Mouse (Mus musculus): ENCODE measurements around the gene Oxa1l. TPM values are rescaled to one million over a fixed set of nuclear protein-coding genes. Genes with fewer than 3 reads are reported as not detected.
"Not testable (repeated sequence)": the region's sequence is repeated elsewhere in the genome, so short reads cannot be mapped to it uniquely, and the experiment has no call there.

Oxa1l gene
- polyA plus RNA-seq, 1 experiment from 2014 or later = 59.0 TPM

- no peak overlapping the region for H3K4me3 ChIP-seq (ENCODE audit: low read depth, low read length)
- DNase-seq (ENCODE audit: low spot score) (peak; percentile 21), ATAC-seq (no peak)
- no peaks in the 10 kb centered on the region for H3K9me3 ChIP-seq (replicated peaks; ENCODE audit: control insufficient read depth, low read length)
- 56% methylated on average over 8 of the region's 8 CpGs for WGBS
- H3K9ac ChIP-seq (ENCODE audit: low read length) = no peak overlapping the region
- no peaks in the 10 kb centered on the region for H3K27me3 ChIP-seq (replicated peaks; ENCODE audit: control insufficient read depth, insufficient read depth, low read length)
- no peaks in the 10 kb centered on the region for H3K36me3 ChIP-seq (ENCODE audit: control insufficient read depth, insufficient read depth, low read length)
- H3K4me1 ChIP-seq (ENCODE audit: control insufficient read depth, insufficient read depth, low read length) = peaks cover 11% of the 10 kb centered on the region
- H3K27ac ChIP-seq (ENCODE audit: low read depth, low read length) = no peak overlapping the region
- no peak overlapping the region for H3K4me2 ChIP-seq (ENCODE audit: low read length)
Observed at GRCm38 (mm10) chr14:54333452-54334189, 27.0 kb upstream of the Oxa1l start.

DNA sequence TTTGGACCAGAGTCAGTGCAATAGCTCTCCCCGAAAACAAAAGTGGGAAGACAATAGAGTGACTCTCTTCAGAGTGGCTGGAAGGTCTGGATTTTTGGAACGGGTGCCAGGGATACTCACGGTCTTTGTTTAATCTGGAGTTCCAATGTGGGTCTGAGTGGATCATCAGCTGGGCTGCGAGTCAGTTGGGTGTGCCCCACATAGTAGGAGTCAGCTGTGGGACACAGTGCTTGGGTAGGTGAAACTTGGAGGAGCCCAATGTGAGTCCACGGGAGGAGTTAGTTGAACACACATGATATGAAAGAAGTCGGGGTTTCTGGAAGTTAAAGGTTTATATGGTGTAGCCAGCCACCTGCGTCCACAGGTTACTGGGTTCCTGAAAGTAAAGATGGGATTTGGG lies 19.8 kb upstream of the Oxa1l start:
- no peak for DNase-seq (ENCODE audit: low spot score)
- no peak overlapping the region for H3K27ac ChIP-seq (ENCODE audit: low read depth, low read length)
- no peaks in the 10 kb centered on the region for H3K27me3 ChIP-seq (replicated peaks; ENCODE audit: control insufficient read depth, insufficient read depth, low read length)
- no peaks in the 10 kb centered on the region for H3K36me3 ChIP-seq (ENCODE audit: control insufficient read depth, insufficient read depth, low read length)
- no peak for ATAC-seq
- no peak overlapping the region for H3K9ac ChIP-seq (ENCODE audit: low read length)
- 56% methylated on average over 7 of the region's 7 CpGs for WGBS
- H3K4me2 ChIP-seq (ENCODE audit: low read length) = no peak overlapping the region
- H3K9me3 ChIP-seq (replicated peaks; ENCODE audit: control insufficient read depth, low read length) = no peaks in the 10 kb centered on the region
- no peak overlapping the region for H3K4me3 ChIP-seq (ENCODE audit: low read depth, low read length)
- no peaks in the 10 kb centered on the region for H3K4me1 ChIP-seq (ENCODE audit: control insufficient read depth, insufficient read depth, low read length)

GRCm38 (mm10) chr14:54341807-54342206 lies 18.8 kb upstream of the Oxa1l start:
- not testable (repeated sequence) for DNase-seq (ENCODE audit: low spot score); H3K4me3 ChIP-seq (ENCODE audit: low read depth, low read length); H3K9ac ChIP-seq (ENCODE audit: low read length); ATAC-seq; H3K4me2 ChIP-seq (ENCODE audit: low read length); H3K27me3 ChIP-seq (replicated peaks; ENCODE audit: control insufficient read depth, insufficient read depth, low read length); H3K9me3 ChIP-seq (replicated peaks; ENCODE audit: control insufficient read depth, low read length); H3K27ac ChIP-seq (ENCODE audit: low read depth, low read length); H3K36me3 ChIP-seq (ENCODE audit: control insufficient read depth, insufficient read depth, low read length); H3K4me1 ChIP-seq (ENCODE audit: control insufficient read depth, insufficient read depth, low read length)
- WGBS = 42% methylated on average over 2 of the region's 2 CpGs

- 97% methylated on average over 16 of the region's 16 CpGs for WGBS
- not testable (repeated sequence) for H3K27ac ChIP-seq (ENCODE audit: low read depth, low read length); H3K4me1 ChIP-seq (ENCODE audit: control insufficient read depth, insufficient read depth, low read length); ATAC-seq; DNase-seq (ENCODE audit: low spot score); H3K9ac ChIP-seq (ENCODE audit: low read length); H3K36me3 ChIP-seq (ENCODE audit: control insufficient read depth, insufficient read depth, low read length); H3K4me3 ChIP-seq (ENCODE audit: low read depth, low read length); H3K27me3 ChIP-seq (replicated peaks; ENCODE audit: control insufficient read depth, insufficient read depth, low read length); H3K4me2 ChIP-seq (ENCODE audit: low read length); H3K9me3 ChIP-seq (replicated peaks; ENCODE audit: control insufficient read depth, low read length)
Observed at GRCm38 (mm10) chr14:54350773-54351541, 9.7 kb upstream of the Oxa1l start.

DNA sequence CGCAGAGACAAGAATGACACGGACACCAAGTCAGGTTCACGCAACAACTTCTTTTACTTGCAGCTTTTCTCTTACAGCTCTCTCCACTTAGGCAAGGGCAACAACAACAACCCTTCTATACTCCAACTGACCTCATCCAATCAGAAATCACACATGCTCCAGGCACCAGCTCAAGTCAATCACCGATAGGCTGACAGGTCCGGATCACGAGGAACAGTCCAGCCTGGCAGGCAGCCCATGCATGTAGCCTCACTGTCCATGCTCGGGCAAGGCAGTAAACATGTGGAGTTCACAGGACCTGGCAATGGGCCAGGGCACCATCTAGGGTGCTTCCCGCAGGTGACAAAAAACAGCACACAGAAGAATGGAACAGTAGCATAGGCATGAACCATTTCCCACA lies 8.3 kb upstream of the Oxa1l start:
- ATAC-seq = no peak
- H3K36me3 ChIP-seq (ENCODE audit: control insufficient read depth, insufficient read depth, low read length) = no peaks in the 10 kb centered on the region
- no peaks in the 10 kb centered on the region for H3K4me1 ChIP-seq (ENCODE audit: control insufficient read depth, insufficient read depth, low read length)
- H3K27ac ChIP-seq (ENCODE audit: low read depth, low read length) = no peak overlapping the region
- DNase-seq (ENCODE audit: low spot score) = no peak
- WGBS = 91% methylated on average over 8 of the region's 8 CpGs
- no peak overlapping the region for H3K9ac ChIP-seq (ENCODE audit: low read length)
- H3K4me3 ChIP-seq (ENCODE audit: low read depth, low read length) = no peak overlapping the region
- H3K9me3 ChIP-seq (replicated peaks; ENCODE audit: control insufficient read depth, low read length) = no peaks in the 10 kb centered on the region
- H3K27me3 ChIP-seq (replicated peaks; ENCODE audit: control insufficient read depth, insufficient read depth, low read length) = no peaks in the 10 kb centered on the region
- H3K4me2 ChIP-seq (ENCODE audit: low read length) = no peak overlapping the region

DNA sequence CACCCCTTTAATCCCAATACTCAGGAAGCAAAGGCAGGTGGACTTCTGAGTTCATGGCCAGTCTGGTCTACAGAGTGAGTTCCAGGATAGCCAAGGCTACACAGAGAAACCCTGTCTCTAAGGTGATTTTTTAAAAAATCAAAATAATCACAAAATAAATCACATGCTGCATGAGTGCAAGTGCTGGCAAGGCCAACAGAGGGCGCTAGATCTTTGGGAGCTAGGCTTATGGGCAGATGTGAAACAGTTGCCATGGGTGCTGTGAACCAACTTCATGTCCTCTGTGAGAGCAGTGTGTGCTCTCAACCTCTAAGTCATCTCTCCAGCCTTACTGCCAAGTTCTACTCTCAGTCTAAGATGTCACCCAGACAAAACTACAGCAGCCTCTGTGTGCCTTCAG lies 6.2 kb upstream of the Oxa1l start:
- no peaks in the 10 kb centered on the region for H3K27me3 ChIP-seq (replicated peaks; ENCODE audit: control insufficient read depth, insufficient read depth, low read length)
- H3K9me3 ChIP-seq (replicated peaks; ENCODE audit: control insufficient read depth, low read length) = no peaks in the 10 kb centered on the region
- H3K4me1 ChIP-seq (ENCODE audit: control insufficient read depth, insufficient read depth, low read length) = no peaks in the 10 kb centered on the region
- no peak overlapping the region for H3K9ac ChIP-seq (ENCODE audit: low read length)
- H3K27ac ChIP-seq (ENCODE audit: low read depth, low read length) = no peak overlapping the region
- no peaks in the 10 kb centered on the region for H3K36me3 ChIP-seq (ENCODE audit: control insufficient read depth, insufficient read depth, low read length)
- H3K4me2 ChIP-seq (ENCODE audit: low read length) = no peak overlapping the region
- H3K4me3 ChIP-seq (ENCODE audit: low read depth, low read length) = no peak overlapping the region
- 31% methylated on average over 1 of the region's 1 CpGs for WGBS
- DNase-seq (ENCODE audit: low spot score) (no peak), ATAC-seq (no peak)

DNA sequence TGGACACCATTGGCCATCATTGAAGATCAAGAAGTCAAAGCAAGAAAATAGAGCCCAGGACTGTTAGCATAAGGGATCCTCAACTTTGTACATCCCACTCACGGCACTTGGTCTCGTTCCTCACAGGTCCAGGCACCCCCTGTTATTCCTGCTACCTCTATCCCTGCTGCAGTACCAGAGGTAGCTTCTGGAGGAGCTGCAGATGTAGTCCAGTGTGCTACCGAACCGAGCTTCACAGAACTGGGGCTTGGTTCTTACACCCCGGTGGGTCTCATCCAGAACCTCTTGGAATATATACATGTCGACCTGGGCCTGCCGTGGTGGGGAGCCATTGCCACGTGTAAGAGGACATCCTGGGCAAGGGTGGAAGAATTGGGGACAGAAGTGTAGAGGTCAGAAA lies 2.5 kb downstream of the Oxa1l start:
- no peak for ATAC-seq
- no peak for DNase-seq (ENCODE audit: low spot score)
- peaks cover 47% of the 10 kb centered on the region for H3K36me3 ChIP-seq (ENCODE audit: control insufficient read depth, insufficient read depth, low read length)

DNA sequence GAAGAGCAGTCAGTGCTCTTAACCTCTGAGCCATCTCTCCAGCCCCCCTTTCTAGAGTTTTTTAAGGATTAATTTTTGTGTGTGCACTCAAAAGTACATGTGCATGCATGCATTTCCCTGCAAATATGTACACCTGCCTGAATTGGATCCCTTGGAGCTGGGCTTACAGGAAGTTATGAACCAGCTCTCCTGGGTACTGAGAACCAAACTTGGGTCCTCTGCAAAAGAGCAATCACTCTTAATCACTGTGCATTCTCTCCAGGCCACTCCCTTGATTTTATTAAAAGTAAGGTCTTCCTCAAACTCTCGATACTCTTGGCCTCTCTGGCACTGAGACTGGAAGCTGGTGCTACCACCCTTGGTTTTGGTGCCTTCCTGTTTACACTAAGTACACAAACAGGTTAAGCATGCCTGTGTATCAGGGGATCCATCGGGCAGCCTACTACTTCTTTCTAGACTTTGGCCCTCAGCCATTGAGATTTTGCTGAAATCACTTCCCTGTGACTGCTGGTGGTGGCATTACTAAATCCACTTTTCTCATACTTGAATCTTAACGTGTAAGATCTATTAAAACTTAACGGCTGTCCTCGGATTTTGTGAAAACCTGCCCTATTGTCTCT lies 4.5 kb downstream of the Oxa1l start:
- ATAC-seq = no peak
- H3K36me3 ChIP-seq (ENCODE audit: control insufficient read depth, insufficient read depth, low read length) = peaks cover 67% of the 10 kb centered on the region
- peaks cover 8% of the 10 kb centered on the region; the same call in 1 of the 2 replicates for H3K4me1 ChIP-seq (ENCODE audit: control insufficient read depth, insufficient read depth, low read length)
- no peaks in the 10 kb centered on the region for H3K9me3 ChIP-seq (replicated peaks; ENCODE audit: control insufficient read depth, low read length)
- no peak overlapping the region for H3K9ac ChIP-seq (ENCODE audit: low read length)
- no peak overlapping the region for H3K4me2 ChIP-seq (ENCODE audit: low read length)
- DNase-seq (ENCODE audit: low spot score) = no peak
- H3K4me3 ChIP-seq (ENCODE audit: low read depth, low read length) = no peak overlapping the region
- H3K27me3 ChIP-seq (replicated peaks; ENCODE audit: control insufficient read depth, insufficient read depth, low read length) = no peaks in the 10 kb centered on the region
- 92% methylated on average over 5 of the region's 5 CpGs for whole genome bisulfite sequencing
- no peak overlapping the region for H3K27ac ChIP-seq (ENCODE audit: low read depth, low read length)

More for the DNA sequence above, 2.5 kb downstream of the Oxa1l start:
- no peak overlapping the region for H3K27ac ChIP-seq (ENCODE audit: low read depth, low read length)
- 98% methylated on average over 8 of the region's 8 CpGs for WGBS
- H3K27me3 ChIP-seq (replicated peaks; ENCODE audit: control insufficient read depth, insufficient read depth, low read length) = no peaks in the 10 kb centered on the region
- peaks cover 8% of the 10 kb centered on the region; the same call in 1 of the 2 replicates for H3K4me1 ChIP-seq (ENCODE audit: control insufficient read depth, insufficient read depth, low read length)
- H3K9me3 ChIP-seq (replicated peaks; ENCODE audit: control insufficient read depth, low read length) = no peaks in the 10 kb centered on the region
- no peak overlapping the region for H3K4me2 ChIP-seq (ENCODE audit: low read length)
- H3K4me3 ChIP-seq (ENCODE audit: low read depth, low read length) = no peak overlapping the region
- no peak overlapping the region for H3K9ac ChIP-seq (ENCODE audit: low read length)

DNA sequence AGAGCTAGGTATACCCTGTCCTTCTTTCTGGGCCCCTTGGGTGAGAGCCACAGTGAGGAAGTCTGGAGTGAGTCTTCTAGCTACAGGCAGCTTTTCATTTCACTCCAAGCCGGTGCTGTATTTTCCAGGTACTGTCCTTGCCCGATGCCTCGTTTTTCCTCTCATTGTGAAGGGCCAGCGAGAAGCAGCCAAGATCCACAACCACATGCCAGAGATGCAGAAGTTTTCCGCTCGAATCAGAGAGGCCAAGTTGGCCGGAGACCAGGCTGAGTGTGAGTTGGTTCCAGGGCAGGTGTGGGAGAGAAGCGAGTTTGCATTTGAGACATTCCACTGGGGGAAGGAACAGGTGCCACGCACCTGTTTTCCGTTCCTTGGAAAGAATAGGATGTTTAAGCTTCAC lies 5.9 kb downstream of the Oxa1l start:
- no peaks in the 10 kb centered on the region for H3K27me3 ChIP-seq (replicated peaks; ENCODE audit: control insufficient read depth, insufficient read depth, low read length)
- peaks cover 77% of the 10 kb centered on the region for H3K36me3 ChIP-seq (ENCODE audit: control insufficient read depth, insufficient read depth, low read length)
- ATAC-seq (no peak), DNase-seq (ENCODE audit: low spot score) (no peak)
- no peak overlapping the region for H3K4me2 ChIP-seq (ENCODE audit: low read length)
- WGBS = 94% methylated on average over 10 of the region's 10 CpGs
- peaks cover 6% of the 10 kb centered on the region; the same call in 1 of the 2 replicates for H3K4me1 ChIP-seq (ENCODE audit: control insufficient read depth, insufficient read depth, low read length)
- H3K27ac ChIP-seq (ENCODE audit: low read depth, low read length) = no peak overlapping the region
- no peak overlapping the region for H3K9ac ChIP-seq (ENCODE audit: low read length)
- H3K4me3 ChIP-seq (ENCODE audit: low read depth, low read length) = no peak overlapping the region
- no peaks in the 10 kb centered on the region for H3K9me3 ChIP-seq (replicated peaks; ENCODE audit: control insufficient read depth, low read length)

All from forebrain, embryonic 14.5 days (tissue).